Mouse (Mus musculus): ENCODE results near the gene T2.

GRCm38 (mm10) chr17:8467771-8468170, 112.0 kb downstream of the T2 start:
- TF ChIP-seq POLR2A (IDR thresholded peaks at IDR 0.05; ENCODE audit: borderline replicate concordance, low read depth, low read length) (no peak), CTCF (IDR thresholded peaks at IDR 0.05; ENCODE audit: low read depth, low read length) (no peak)
